Mouse (Mus musculus) E14TG2a.4 (cell line): ENCODE data around the gene Syvn1.

Experiments used
- H3K27me3 ChIP-seq: 2 replicates; pipeline ENCODE4 v1.6.1; 2014; ENCODE audit warnings: low read length, control low read depth; ENCODE audit not compliant: insufficient read depth
- H3K36me3 ChIP-seq: 2 replicates; pipeline ENCODE4 v1.6.1; 2014; ENCODE audit warnings: low read length, control low read depth; ENCODE audit not compliant: insufficient read depth
- H3K4me1 ChIP-seq: replicated peaks from 2 replicates; pipeline ENCODE4 v1.6.1; 2014; ENCODE audit warnings: low read depth, low read length, control low read depth
- H3K4me3 ChIP-seq: replicated peaks from 2 replicates; pipeline ENCODE4 v1.5.1; 2014; ENCODE audit warnings: mild to moderate bottlenecking, low read length
- H3K9me3 ChIP-seq: 2 replicates; pipeline ENCODE4 v1.6.1; 2014; ENCODE audit warnings: low read length, control low read depth
- CTCF ChIP-seq: conservative IDR thresholded peaks from 2 replicates; pipeline ENCODE4 v1.5.1; 2014; ENCODE audit warnings: low read length
- NANOG ChIP-seq: IDR thresholded peaks from 2 replicates; pipeline ENCODE4 v1.6.1; 2014; ENCODE audit warnings: borderline replicate concordance, low read length, mixed read lengths
- POU5F1 ChIP-seq: IDR thresholded peaks from 2 replicates; pipeline ENCODE4 v1.6.1; 2014; ENCODE audit warnings: low read length, borderline replicate concordance

The Syvn1 gene

DNA sequence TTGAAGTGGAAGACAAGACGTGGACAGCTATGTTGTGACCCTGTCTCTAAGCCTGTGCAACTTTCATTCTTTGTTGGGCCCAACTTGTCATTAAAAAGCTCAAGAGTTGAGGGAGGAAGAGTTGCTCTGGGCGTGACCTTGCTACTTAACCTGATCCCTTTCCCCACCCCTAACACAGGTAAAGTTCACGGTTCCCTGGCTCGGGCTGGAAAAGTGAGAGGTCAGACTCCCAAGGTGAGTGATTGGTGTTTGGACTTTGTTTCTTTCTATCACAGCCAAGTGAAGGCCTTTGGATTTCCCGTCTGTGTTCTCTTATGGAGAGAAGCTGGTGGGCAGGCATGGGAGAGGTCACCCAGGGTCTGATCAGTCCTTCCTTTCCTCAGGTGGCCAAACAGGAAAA lies 12.6 kb downstream of the Syvn1 start:
- Histone ChIP-seq H3K9me3 (no peaks in the 10 kb centered on the region), H3K4me3 (peak overlapping the region; percentile 100), H3K27me3 (peaks cover 2% of the 10 kb centered on the region; the same call in 1 of the 2 replicates), H3K36me3 (peaks cover 72% of the 10 kb centered on the region), H3K4me1 (peaks cover 63% of the 10 kb centered on the region)
- TF ChIP-seq CTCF (no peak), NANOG (no peak), POU5F1 (no peak)

DNA sequence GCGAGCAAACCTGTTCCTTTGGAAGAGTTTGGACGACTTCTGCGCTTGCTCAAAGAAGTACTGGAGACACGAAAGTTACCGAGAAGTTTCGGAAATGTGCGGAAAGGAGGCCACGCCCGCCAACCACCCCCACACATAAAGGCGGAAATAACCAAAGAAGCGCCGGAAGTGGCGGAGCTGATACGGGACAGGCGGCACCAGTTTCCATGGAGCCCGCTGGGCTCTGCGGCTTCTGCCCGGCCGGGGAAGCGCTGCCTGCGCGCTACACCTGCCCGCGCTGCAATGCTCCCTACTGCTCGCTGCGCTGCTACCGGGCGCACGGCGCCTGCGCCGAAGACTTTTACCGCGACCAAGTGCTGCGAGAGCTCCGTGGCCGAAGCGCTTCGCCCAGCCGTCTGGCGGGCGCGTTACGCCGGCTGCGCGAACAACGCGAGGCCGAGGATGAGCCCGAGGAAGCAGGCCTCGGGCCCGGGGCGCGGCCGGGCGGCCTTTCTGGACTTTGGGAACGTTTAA lies 14.7 kb downstream of the Syvn1 start, which contains the start of gene Znhit2:
Znhit2 (plus strand) TSS at position 172 of the 513 bp plus-strand sequence.
- H3K36me3 ChIP-seq: peaks cover 62% of the 10 kb centered on the region
- peaks cover 48% of the 10 kb centered on the region for H3K4me1 ChIP-seq
- no peaks in the 10 kb centered on the region for H3K9me3 ChIP-seq
- no peaks in the 10 kb centered on the region for H3K27me3 ChIP-seq
- TF ChIP-seq CTCF (no peak), NANOG (no peak), POU5F1 (no peak)
- H3K4me3 ChIP-seq: peak within 1 kb of the TSS; percentile 92

DNA sequence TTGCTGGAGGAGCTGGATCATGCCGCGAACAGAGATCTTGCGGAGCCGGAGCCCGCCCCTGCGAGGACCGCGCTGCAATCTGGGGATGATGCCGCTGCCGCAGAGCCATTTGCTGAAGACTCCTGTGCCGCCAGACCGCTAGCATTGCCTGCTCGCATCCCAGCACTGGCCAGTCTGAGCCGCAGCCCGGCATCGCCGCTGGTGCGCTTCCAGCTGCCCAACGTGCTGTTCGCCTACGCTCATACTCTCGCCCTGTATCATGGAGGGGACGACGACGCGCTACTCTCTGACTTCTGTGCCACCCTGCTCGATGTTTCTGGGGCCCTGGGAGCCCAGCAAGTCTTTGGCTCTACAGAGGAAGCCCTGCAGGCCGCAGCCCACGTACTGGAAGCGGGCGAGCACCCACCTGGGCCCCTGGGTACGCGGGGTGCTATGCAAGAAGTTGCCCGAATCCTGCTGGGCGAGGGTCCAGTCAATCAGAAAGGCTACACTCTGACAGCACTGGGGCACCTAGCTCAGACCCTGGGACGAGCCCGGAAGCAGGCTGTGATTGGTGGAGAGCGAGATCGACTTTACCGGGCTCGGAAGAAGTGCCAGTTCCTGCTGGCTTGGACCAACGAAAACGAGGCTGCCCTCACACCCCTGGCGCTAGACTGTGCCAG lies 15.4 kb downstream of the Syvn1 start:
- Histone ChIP-seq H3K9me3 (no peaks in the 10 kb centered on the region), H3K27me3 (no peaks in the 10 kb centered on the region), H3K36me3 (peaks cover 58% of the 10 kb centered on the region), H3K4me1 (peaks cover 48% of the 10 kb centered on the region), H3K4me3 (peak overlapping the region; percentile 92)
- TF ChIP-seq NANOG (no peak), CTCF (no peak), POU5F1 (no peak)

DNA sequence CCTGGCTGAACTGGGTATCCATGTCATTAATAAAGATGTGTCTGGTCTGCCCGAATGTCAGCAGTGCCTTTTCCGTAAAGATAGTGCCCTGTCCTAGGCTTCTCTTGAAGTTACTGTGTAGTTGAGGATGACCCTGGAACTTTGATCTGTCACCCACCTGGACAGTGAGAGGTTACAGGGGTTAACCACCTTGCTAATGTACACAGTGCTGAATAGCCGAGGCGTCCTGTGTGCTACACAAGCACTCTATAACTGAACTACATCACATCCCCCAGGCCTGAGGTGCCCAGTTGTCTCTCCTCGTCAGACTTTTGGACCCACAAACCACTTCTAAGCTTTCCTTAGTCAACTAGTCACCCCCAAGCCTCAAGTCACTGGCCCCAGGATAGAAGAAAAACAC lies 16.0 kb downstream of the Syvn1 start:
- Histone ChIP-seq H3K36me3 (peaks cover 57% of the 10 kb centered on the region), H3K9me3 (no peaks in the 10 kb centered on the region), H3K4me3 (peak overlapping the region; percentile 92), H3K4me1 (peaks cover 50% of the 10 kb centered on the region), H3K27me3 (no peaks in the 10 kb centered on the region)
- TF ChIP-seq NANOG: no peak
- TF ChIP-seq CTCF: no peak
- TF ChIP-seq POU5F1: no peak

DNA sequence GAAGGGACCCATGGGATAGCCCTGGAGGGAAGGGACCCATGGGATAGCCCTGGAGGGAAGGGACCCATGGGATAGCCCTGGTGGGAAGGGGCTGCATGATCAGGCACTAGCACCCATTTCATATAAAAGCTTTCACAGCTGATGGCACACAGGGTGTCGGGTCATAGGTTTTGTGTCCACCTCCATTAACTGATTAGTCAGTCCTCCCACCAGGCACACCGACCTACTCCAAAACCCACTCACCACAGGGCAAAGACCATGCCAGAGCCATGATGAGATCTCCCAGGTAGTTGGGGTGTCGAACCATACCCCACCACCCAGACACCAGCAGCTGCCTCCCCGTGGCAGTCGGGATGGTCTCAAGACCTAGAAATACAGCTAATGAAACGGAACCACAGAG lies 16.7 kb downstream of the Syvn1 start:
- H3K27me3 ChIP-seq: no peaks in the 10 kb centered on the region
- H3K36me3 ChIP-seq: peaks cover 56% of the 10 kb centered on the region
- TF ChIP-seq CTCF (no peak), NANOG (no peak), POU5F1 (no peak)
- no peaks in the 10 kb centered on the region for H3K9me3 ChIP-seq
- peaks cover 55% of the 10 kb centered on the region for H3K4me1 ChIP-seq
- no peak overlapping the region; the same call in 1 of the 2 replicates for H3K4me3 ChIP-seq

DNA sequence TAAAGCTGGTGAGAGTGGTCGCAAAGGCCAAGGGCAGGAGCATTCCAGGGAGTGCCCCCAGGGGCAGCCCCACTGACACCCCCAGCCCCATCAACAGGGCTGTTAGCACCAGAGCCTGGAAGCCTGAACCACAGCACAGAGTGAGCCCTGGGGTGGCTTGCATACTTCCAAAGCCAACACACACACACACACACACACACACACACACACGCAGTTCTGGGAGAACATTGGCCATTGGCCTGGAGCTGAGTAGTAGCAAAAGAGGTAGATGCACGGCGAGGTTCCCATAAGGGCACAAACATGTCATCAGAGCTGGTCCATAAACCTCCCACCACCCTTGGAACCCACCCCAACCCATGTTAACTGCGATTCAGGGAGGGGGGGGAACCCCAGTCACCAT lies 20.2 kb downstream of the Syvn1 start:
- no peaks in the 10 kb centered on the region for H3K27me3 ChIP-seq
- H3K4me3 ChIP-seq: peak overlapping the region; percentile 86
- H3K4me1 ChIP-seq: peaks cover 75% of the 10 kb centered on the region
- H3K36me3 ChIP-seq: peaks cover 50% of the 10 kb centered on the region
- H3K9me3 ChIP-seq: no peaks in the 10 kb centered on the region
- TF ChIP-seq CTCF (no peak), POU5F1 (no peak), NANOG (no peak)

DNA sequence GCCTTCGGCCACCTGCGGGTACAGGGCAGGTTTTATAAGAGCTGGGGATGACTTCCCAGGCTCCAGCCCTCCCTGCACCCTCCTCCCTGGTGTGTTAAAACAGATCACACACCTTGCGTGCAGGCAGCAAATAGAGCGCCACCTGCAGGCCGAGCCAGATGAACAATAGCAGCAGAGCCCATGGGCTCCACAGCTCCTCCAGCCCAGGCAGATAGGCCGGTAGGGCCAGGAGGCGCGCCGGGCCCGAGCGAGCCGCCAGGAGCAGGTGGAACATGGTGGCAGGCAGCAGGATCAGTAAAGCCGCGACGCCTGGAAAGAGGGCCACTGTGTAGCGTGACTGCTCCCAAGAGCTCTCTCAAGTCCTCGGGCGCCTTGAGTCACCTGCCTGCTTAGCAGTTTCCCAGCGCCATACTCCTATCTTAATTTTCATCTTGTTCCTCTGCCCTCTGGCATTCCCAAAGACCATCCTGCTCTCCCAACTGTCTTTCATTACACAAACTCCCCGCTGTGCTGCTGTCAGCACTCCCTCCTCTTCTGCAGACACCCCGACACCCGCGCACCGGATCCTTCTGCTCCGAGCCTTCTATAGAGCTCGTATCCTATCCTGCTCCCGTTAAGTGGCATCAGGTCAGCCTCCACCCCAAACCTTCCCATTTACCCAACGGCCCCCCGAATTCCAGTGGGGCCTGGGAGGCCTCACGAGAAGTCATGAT lies 20.8 kb downstream of the Syvn1 start:
- peaks cover 48% of the 10 kb centered on the region for H3K36me3 ChIP-seq
- no peaks in the 10 kb centered on the region for H3K9me3 ChIP-seq
- no peaks in the 10 kb centered on the region for H3K27me3 ChIP-seq
- TF ChIP-seq POU5F1 (no peak), CTCF (peak; percentile 78), NANOG (no peak)
- H3K4me1 ChIP-seq: peaks cover 76% of the 10 kb centered on the region
- H3K4me3 ChIP-seq: peak overlapping the region; percentile 86

DNA sequence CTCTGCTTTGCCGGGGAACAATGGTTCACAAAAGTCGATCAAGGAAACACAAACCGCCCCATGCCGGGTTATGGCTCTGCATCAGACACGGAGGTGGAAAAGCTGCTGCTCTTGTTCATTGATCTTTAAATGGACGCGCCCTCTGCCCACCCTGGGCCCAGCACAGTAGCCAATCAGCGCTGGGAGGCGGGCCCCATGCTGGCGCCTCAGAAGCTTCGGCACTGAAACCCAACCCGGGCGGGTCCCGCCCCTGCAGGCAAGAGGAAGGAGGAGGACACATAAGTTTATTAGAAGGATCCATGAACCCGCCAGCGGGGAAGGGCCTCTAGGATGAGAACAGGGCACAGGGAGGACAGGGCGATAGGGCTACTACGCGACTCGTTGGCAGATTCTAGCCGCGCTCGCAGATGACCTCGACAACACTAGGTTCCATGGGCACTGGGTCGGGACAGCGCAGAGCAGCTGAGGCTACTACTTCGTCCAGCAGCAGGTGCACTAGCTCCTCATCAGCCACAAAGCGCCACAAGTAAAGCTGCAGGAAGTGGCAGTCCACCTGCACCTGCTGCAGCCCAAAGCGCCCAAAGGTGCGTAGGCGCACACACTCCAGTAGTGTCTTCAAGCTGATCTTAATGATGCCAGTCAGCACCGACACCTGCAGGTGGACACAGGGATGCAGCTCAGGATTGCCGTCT lies 21.5 kb downstream of the Syvn1 start, which contains the start of gene Tm7sf2:
Tm7sf2 (minus strand) TSS at position 650 of the 692 bp plus-strand sequence.
- H3K4me3 ChIP-seq: peak within 1 kb of the TSS; percentile 86
- TF ChIP-seq CTCF (no peak), POU5F1 (no peak)
- no peaks in the 10 kb centered on the region for H3K27me3 ChIP-seq
- peaks cover 75% of the 10 kb centered on the region for H3K4me1 ChIP-seq
- no peaks in the 10 kb centered on the region for H3K9me3 ChIP-seq
- H3K36me3 ChIP-seq: peaks cover 46% of the 10 kb centered on the region
